Mouse (Mus musculus) urinary bladder, postnatal 4 days (tissue): ENCODE data around the gene Trim2.

Experiments used
- DNase-seq, 2 experiments: peaks; one replicate each; pipeline ENCODE4 v3.0.0; 2021 to 2022; ENCODE audit warnings: low spot score in 2 of 2

Gene Trim2

DNA sequence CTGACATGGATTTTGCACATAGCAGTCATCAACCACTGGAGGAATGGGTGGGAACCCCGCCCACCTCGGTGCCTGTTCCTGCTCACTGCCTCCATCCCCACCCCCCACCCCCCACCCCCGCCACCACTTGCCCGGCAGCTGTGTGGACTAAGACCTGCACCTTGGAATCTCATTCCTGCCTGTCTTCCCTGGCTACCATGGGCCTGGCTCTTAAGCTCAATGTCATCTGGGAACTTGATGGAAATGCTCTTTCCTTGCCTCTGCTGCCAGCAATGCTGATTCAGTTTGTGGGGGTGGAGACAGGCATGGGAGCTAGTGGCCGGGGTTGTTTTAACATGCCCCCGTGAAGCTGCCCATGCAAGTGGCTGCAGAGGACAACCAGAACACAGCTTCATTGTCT, 17.3 kb upstream of the Trim2 start:
- DNase-seq = no peak

GRCm38 (mm10) chr3:84319504-84319903, 12.8 kb upstream of the Trim2 start:
- DNase-seq = no peak

- no peak for DNase-seq
These were observed 12.2 kb upstream of the Trim2 start for GRCm38 (mm10) chr3:84318865-84319264.

GRCm38 (mm10) chr3:84314651-84315191, 8.0 kb upstream of the Trim2 start:
- peak in 1 of 2 experiments; percentile 34 for DNase-seq

DNA sequence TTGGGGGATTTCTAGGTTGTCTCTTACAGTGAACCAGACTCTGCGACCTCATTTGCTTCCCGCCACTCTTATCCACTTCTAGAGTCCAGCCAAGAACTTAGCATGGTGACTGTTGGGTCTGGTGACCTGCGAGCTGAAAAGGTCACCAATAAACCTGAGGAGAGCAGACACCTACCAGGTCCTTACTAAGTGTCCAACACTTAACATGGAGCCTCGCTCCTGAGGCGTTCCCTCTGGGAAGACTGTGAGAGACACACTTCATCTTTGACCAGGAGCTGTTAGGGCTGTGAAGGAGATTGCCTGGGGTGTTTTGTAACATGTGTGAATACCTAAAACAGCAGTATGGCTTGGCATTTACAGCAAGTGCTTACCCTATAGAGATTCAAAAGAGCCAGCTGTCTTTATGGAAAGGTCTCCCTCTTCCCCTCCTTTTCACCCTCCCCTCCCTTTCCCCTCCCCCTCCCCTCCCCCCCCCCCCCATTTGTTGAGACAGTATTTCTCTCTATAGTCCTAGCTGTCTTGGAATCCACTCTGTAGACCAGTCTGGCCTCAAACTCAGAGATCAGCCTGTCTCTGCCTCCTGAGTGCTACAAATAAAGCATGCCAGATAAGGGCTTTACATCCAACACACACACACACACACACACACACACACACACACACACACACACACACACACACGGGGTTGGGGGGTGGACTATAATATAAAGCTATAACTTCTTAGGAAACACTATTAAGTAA, 7.3 kb upstream of the Trim2 start:
- DNase-seq = no peak

- DNase-seq = peak in 1 of 2 experiments; percentile 50
These were observed 6.5 kb upstream of the Trim2 start for GRCm38 (mm10) chr3:84313003-84313800.

- DNase-seq = no peak
These were observed 5.6 kb upstream of the Trim2 start for GRCm38 (mm10) chr3:84312326-84312725.

DNA sequence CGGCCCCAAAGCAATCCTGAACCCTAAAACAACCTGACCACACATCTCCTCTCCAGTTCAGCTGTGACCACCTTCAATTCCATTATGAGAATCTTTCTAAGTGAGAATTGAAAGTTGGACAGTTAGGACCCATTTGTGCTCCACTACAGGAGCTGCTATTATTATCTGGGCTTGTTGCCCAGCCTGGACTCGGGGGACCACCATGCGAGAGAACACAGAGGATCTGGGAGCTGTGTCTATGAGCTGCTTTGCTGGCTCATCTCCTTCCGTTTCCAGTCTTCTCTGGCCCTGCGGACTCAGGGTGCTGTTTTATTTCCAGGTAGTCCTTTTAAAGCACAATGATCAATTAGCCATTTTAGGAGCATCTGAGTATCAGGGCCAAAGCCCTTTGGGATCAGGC, 839 bp upstream of the Trim2 start:
- DNase-seq = no peak

DNA sequence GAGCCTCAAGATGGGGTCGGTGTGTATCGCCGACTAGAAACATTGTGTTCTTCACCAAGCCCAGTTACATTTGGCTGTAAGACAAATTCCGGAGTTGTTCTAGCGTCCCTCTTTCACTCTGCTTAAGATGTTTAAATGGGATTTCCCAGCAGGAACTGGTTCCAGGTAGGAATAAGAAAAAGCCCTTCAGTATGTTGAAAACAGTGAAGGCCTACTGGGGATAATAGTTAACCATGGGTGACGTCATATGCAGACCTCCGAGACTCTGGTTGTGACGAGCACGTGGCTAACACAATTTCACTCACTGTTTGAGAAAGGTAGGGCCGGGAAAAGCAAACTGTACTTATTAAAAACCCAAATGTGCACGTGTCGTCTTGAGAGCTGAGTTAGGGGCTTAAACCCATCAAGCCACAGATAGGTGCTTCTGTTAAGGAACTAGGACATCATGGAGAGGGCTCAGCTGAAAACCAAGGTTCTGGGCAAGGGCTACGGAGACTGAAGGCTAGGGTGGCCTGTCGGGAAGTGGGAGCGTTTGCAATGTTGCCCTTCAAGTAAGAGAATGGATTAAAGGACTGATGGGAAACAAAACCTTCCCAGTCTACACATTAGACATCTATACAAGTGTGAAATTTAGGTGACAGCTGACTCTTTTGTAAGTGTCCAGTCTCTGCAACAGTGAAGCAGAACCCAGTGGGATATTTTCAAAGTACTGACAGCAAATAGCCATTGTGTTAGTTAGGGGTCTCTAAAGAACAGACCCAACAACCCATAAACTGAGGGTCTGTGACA, 761 bp downstream of the Trim2 start:
- no peak for DNase-seq

GRCm38 (mm10) chr3:84305010-84305692, 1.5 kb downstream of the Trim2 start:
- DNase-seq = no peak

DNA sequence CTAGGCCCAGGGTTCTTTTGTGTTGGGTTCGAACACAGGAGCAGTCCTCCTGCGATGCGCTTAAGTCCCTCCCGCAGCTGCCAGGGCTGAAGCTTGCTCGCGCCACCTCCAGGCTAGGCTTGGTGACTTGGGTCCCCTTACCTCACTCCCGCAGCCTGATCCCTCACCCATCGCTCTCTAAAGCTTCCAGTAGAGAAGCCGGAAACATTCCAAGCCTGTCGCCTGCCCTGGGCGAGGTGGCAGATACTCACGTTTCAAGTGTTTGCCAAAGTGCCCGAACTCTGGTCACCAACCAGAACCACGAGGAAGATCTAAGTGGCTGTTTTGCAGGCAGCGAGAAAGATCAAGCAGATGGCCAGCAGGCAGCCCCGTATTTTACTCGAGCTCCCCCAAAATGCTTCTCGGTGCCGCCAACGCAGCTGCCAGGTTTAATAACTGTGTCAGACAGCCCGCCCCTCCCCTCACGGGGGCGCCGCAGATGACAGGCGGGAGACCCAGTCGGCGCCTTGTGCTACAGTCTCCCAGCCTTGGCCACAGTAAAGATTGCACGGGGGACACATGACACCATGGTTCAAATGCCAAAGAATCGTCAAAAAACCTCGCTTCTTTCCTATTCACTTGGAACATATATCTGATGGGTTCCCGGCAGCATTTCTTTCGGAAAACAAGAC, 2.2 kb downstream of the Trim2 start:
- no peak for DNase-seq

GRCm38 (mm10) chr3:84303395-84303949, 3.2 kb downstream of the Trim2 start:
- no peak for DNase-seq

- DNase-seq = no peak
These were observed 4.4 kb downstream of the Trim2 start for GRCm38 (mm10) chr3:84302273-84302672.

GRCm38 (mm10) chr3:84301674-84302073, 5.0 kb downstream of the Trim2 start:
- no peak for DNase-seq

- no peak for DNase-seq
These were observed 8.5 kb downstream of the Trim2 start for GRCm38 (mm10) chr3:84298186-84298585.

DNA sequence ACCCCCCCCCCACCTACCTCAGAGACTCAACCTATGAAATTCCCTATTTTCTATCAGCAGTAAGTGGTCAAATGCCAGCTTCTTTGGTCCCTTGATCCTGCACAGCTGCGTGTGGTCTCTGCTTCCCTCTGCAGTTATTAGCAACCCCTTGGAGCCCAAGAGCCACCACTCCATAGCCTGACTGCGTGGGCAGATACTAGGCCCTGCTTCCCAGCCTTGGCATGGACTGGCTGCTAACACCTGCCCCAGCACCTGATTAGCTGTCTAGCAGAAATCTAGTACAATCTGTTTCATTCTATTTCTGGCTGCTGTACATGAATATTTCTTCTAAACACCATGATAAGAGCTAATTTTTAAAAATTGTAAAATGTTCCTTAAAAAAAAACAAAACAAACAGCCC, 10.0 kb downstream of the Trim2 start:
- DNase-seq = no peak

GRCm38 (mm10) chr3:84294734-84295133, 11.9 kb downstream of the Trim2 start:
- no peak for DNase-seq

DNA sequence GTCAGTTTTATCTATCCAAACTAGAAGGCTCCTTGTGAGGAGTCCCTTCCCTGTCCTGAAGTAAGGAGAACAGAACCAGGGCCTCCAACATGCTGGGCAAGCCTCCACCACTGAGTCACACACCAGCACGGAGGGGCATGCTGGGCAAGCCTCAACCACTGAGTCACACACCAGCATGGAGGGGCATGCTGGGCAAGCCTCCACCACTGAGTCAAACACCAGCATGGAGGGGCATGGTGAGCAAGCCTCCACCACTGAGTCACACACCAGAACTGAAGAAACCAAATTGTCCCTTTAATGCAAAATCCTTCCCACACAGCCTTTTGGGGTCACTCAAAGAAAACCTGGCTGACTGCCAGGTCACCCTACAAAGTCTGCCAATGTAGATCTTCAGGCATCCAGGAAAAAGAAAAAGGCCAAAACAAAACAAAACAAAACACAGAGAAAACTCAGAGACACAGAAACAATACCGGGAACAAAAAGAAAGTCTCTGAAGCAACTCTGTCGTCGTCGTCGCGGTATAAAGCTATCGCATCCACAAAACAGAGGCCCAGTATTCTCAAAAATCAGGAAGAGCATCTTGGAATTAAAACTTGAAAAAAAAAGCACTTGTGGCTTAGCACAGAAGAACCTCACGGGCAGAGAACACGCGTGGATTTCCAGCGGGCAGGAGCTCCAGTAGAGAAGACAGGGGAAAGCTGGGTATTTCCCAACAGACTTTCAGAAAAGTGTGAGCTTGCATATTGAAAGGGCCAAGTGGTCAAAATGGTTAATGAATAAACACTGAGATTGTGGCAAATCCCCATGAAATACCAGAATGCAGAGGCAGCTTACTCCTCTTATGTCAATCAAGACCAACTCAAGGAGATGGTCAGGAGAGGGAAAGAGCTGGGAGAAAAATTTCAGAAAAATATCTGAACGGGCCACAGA, 12.7 kb downstream of the Trim2 start:
- DNase-seq = no peak

GRCm38 (mm10) chr3:84292238-84292637, 14.4 kb downstream of the Trim2 start:
- DNase-seq = no peak

DNA sequence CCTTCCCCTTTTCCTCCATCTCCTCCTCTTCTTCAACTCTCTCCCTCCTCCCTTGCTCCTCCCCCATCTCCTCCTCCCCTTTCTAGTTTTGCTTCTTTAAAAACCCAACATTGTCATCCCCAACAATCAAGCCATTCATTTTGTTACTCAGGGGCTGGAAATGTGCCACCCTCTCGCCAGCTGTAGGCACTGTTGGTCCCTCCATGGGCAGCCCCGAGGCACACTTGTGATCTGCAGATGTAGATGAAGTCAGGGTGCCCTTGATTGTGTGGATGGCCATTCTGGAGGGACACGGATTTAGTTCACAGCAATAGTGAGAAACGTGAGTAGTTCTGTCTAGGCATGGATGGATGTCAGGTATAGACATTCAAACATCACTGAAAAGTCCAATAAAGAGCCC, 17.7 kb downstream of the Trim2 start:
- DNase-seq = no peak
